Mouse (Mus musculus): ENCODE results near the gene Pde4a.
"Not testable (repeated sequence)": the region's sequence is repeated elsewhere in the genome, so short reads cannot be mapped to it uniquely, and the experiment has no call there.

DNA sequence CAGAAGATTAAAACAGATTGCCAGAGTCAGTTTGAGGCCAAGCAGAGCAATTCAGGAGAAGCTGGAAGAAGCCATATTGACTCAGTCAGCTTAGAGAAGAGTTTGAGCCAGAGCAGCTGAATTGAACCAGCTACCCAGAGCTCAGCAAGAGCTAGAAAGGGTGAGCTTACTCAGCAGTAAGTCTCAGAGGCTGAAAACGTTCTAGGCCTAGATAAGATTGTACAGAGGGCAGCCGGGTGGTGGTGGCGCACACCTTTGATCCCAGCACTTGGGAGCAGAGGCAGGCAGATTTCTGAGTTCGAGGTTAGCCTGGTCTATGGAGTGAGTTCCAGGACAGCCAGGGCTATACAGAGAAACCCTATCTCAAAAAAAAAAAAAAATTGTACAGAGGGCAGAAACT lies 90.8 kb downstream of the Pde4a start:
- not testable (repeated sequence) for TF ChIP-seq CTCF (IDR thresholded peaks at IDR 0.05); EP300 (IDR thresholded peaks at IDR 0.05; ENCODE audit: insufficient read depth, low read depth, low read length)
